Mouse (Mus musculus): ENCODE measurements around the gene Lce1f.

Gene Lce1f

DNA sequence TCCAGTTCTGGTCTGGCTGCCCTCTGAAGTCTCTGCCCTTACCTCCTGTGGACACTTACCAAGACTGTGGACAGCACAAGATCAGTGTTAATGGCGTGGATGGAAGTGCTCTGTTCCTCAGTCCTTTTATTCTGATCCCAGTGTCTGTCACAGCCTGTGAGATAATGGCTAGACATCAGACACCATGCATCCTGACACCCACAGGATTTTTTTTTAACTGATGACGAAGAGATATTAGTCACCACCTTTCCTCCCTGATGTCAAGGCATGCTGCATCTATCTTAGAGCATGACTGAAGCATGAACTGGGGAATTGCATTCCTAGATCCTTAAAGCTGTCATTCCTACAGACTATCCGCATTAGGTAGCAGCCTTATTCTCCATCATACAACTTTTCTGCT, at the start of gene Lce1f:
Gene Lce1f (minus strand): TSS at position 101 of the 400 bp plus-strand sequence.
- DNase-seq (ENCODE audit: low read depth, low spot score) = no peak

GRCm38 (mm10) chr3:92764965-92765364, 44.8 kb upstream of the Lce1f start, which contains the start of gene Lce1h:
TSS of gene Lce1h (minus strand) at chr3:92765065.
- no peak for DNase-seq (ENCODE audit: low read depth, low spot score)

GRCm38 (mm10) chr3:92753197-92753596, 33.0 kb upstream of the Lce1f start:
- DNase-seq (ENCODE audit: low read depth, low spot score) = peak; percentile 15

DNA sequence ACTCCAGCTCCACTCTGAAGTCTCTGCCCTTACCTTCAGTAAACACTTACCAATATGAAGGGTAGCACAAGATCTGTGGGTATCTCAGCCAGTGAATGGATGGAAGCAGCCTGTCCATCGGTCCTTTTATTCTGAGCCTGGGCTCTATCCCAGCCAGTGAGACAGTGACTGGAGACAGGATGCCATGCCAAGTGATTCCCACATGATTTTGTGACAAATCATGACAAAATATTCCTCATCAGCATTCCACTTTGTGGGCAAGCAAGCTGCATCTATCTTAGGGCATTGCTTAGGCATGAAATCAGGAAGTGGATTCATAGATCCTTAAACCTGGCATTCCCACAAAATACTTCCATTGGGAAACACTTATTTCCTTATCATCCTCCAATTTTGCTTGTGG, 32.1 kb upstream of the Lce1f start, which contains the start of gene Lce1g:
Gene Lce1g (minus strand): TSS at position 101 of the 400 bp plus-strand sequence.
- DNase-seq (ENCODE audit: low read depth, low spot score) = no peak

GRCm38 (mm10) chr3:92738996-92739395, 18.8 kb upstream of the Lce1f start, which contains the start of gene Gm38119:
TSS of gene Gm38119 (minus strand) at chr3:92739096.
- DNase-seq (ENCODE audit: low read depth, low spot score) = no peak

- DNase-seq (ENCODE audit: low read depth, low spot score) = peak; percentile 43
These were observed 2.5 kb upstream of the Lce1f start for GRCm38 (mm10) chr3:92722631-92723030.

DNA sequence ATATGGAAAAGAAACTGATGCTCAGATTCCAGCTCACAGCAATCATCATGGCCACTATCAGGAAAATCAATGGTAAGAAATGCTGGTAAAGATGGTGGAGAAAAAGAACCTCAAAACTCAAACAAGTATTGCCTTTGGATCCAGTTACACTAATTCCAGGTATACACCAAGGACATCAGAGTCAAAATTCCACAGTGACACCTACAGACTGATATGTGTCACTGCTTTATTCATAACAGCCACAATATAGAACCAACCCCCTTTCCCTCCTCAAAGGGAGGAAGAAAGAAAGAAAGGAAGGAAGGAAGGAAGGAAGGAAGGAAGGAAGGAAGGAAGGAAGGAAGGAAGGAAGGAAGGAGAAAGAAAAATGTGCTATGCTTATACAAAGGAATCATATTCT, 5.0 kb downstream of the Lce1f start:
- DNase-seq (ENCODE audit: low read depth, low spot score) = peak; percentile 6

DNA sequence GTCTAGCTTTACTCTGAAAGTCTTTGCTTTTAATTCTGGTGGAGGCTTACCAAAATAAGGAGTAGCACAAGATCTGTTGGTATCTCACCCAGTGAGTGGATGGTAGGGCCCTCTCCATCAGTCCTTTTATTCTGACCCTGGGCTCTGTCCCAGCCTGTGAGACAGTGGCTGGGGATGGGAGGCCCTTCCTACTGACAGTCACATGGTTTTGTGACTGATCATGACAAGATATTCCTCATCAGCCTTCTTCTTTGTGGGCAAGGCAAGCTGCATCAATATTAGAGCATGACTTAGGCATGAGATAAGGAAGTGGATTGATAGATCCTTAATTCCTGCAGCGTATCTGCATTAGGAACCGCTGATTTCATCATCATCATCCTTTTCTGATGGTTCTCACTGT, 11.2 kb downstream of the Lce1f start, which contains the start of gene Lce1e:
Gene Lce1e (minus strand): TSS at position 101 of the 400 bp plus-strand sequence.
- no peak for DNase-seq (ENCODE audit: low read depth, low spot score)

DNA sequence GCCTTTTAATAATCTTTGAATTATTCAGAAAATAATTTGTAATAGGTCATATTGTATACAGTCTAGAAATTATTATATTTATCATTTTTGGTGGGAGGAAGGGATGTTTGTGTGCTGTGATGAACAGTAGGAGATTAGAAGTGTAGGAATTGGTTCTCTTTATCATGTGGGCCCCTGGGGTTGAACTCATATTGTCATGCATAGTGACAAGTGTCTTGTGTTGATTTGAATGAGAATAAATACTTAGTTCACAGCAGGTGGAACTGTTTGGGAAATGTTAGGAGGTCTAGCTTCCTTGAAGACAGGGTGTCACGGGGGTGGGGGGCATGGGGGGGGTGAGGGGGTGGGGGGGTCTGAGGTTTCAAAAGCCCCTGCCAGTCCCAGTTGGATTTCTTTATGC, 25.5 kb downstream of the Lce1f start:
- peak; percentile 80 for DNase-seq (ENCODE audit: low read depth, low spot score)

- no peak for DNase-seq (ENCODE audit: low read depth, low spot score)
These were observed 28.5 kb downstream of the Lce1f start for GRCm38 (mm10) chr3:92691688-92692087.

DNA sequence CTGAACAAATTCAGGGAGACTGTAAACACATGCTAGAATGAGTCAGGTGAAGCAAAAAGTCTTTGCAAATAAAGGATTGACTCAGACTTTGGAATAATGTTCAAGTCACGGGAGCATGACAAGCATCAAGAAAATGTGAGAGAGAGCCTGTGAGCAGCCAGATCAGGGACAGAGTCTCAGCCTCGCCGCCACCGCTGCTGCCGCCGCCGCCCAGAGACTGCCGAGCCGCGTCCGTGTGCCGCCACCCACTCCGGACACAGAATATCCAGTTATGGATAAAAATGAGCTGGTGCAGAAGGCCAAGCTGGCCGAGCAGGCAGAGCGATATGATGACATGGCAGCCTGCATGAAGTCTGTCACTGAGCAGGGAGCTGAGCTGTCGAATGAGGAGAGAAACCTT, 31.0 kb downstream of the Lce1f start:
- peak; percentile 18 for DNase-seq (ENCODE audit: low read depth, low spot score)

GRCm38 (mm10) chr3:92687110-92687509, 33.0 kb downstream of the Lce1f start, which contains the start of gene Lce1d:
TSS of gene Lce1d (minus strand) at chr3:92687210.
- DNase-seq (ENCODE audit: low read depth, low spot score) = no peak

DNA sequence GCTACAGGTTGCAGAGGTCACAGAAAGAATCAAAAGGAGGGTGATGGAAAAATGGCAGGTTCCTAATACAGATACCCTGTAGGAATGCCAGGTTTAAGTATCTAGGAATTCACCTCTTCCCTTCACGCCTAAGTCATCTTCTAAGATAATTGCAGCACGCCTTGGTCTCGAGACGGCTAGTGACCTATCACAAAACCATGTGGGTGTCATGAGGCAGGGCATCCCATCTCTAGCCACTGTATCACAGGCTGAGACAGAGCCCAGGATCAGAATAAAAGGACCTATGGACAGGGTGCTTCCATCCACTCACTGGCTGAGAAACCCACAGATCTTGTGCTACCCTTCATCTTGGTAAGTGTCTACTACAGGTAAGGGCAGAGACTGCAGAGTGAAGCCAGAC, 41.2 kb downstream of the Lce1f start, which contains the start of gene Lce1c:
Gene Lce1c (plus strand): TSS at position 301 of the 400 bp plus-strand sequence.
- DNase-seq (ENCODE audit: low read depth, low spot score) = no peak

DNA sequence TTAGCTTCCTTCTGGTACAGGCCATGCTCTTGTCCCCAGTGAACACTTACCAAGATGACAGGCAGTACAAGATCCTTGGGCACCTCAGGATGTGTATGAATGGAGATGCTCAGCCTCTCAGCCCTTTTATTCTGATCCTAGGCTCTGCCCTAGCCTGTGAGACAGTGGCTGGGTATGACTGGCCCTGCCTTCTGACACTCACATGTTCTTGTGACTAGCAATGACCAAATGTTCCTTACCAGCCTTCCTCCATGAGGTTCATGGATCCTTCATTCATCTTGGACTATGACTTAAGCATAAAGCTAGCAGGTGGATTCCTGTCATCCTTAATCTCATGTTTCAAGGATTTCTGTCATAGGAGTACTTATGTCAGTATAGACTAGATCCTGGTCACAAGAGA, 49.9 kb downstream of the Lce1f start, which contains the start of gene Lce1a2:
Gene Lce1a2 (minus strand): TSS at position 101 of the 400 bp plus-strand sequence.
- DNase-seq (ENCODE audit: low read depth, low spot score) = no peak
